Mouse (Mus musculus) embryonic facial prominence, embryonic 14.5 days (tissue): ENCODE results near the gene Sugp1. TPM values are rescaled to one million over a fixed set of nuclear protein-coding genes. Genes with fewer than 3 reads are reported as not detected.
A peak's percentile ranks its signal among the peaks of the same experiment; 100 is the strongest.
"Not testable (repeated sequence)": the region's sequence is repeated elsewhere in the genome, so short reads cannot be mapped to it uniquely, and the experiment has no call there.

Experiments
- ATAC-seq: fragments of 200-750 bp; cut with Nextera tagmentation; 2 replicates; pipeline ENCODE4 v1.8.0; 2017; ENCODE audit warnings: low read depth, moderate number of reproducible peaks, moderate TSS enrichment
- DNase-seq: peaks from one replicate; pipeline ENCODE4 v3.0.0-alpha.2; 2015; ENCODE audit warnings: low spot score
- H3K27ac ChIP-seq: fragments of 300-500 bp; sonication (generic); replicated peaks from 2 replicates; pipeline ENCODE4 v1.5.1; 2014; ENCODE audit warnings: low read depth, mild to moderate bottlenecking, low read length, moderate library complexity
- H3K27me3 ChIP-seq: fragments of 300-500 bp; sonication (generic); replicated peaks from 2 replicates; pipeline ENCODE4 v1.6.1; 2014; ENCODE audit warnings: low read length; ENCODE audit not compliant: control insufficient read depth, insufficient read depth
- H3K36me3 ChIP-seq: fragments of 300-500 bp; sonication (generic); 2 replicates; pipeline ENCODE4 v1.6.1; 2014; ENCODE audit warnings: low read length, mixed read lengths; ENCODE audit not compliant: control insufficient read depth, insufficient read depth
- H3K4me1 ChIP-seq: fragments of 300-500 bp; sonication (generic); 2 replicates; pipeline ENCODE4 v1.6.1; 2014; ENCODE audit warnings: antibody characterized with exemption, low read length; ENCODE audit not compliant: control insufficient read depth, insufficient read depth
- H3K4me2 ChIP-seq: fragments of 300-500 bp; sonication (generic); 2 replicates; pipeline ENCODE4 v1.6.1; 2014; ENCODE audit warnings: low read depth, mild to moderate bottlenecking, low read length, moderate library complexity, mixed read lengths
- H3K4me3 ChIP-seq: fragments of 300-500 bp; sonication (generic); 2 replicates; pipeline ENCODE4 v1.5.1; 2014; ENCODE audit warnings: low read depth, mild to moderate bottlenecking, low read length
- H3K9ac ChIP-seq: fragments of 300-500 bp; sonication (generic); 2 replicates; pipeline ENCODE4 v1.6.1; 2014; ENCODE audit warnings: low read depth, mild to moderate bottlenecking, low read length, moderate library complexity, mixed read lengths
- H3K9me3 ChIP-seq: fragments of 300-500 bp; sonication (generic); 2 replicates; pipeline ENCODE4 v1.6.1; 2016; ENCODE audit warnings: low read length; ENCODE audit not compliant: control insufficient read depth
- WGBS: fragments of 180-500 bp; shearing (Covaris S2); extraction: QIAGEN DNeasy Blood & Tissue Kit; methylation state at CpG from one replicate; pipeline ENCODE4 v1.1.7; 2014; 5-methylcytosine and 5-hydroxymethylcytosine counted together
- polyA plus RNA-seq: library from polyadenylated mRNA; unstranded; fragments of >200 nt; fragmentation: Nextera tagmentation; extraction: Ambion mirVana; gene quantifications from 2 replicates; pipeline ENCODE4 v1.2.1, GENCODE M21; 2014

Sugp1 gene
- polyA plus RNA-seq, 1 experiment from 2014 or later, result 25.1 TPM

- no peaks in the 10 kb centered on the region for H3K27me3 ChIP-seq
- no peak overlapping the region for H3K9ac ChIP-seq
- peak overlapping the region; percentile 57; the same call in 1 of the 2 replicates for H3K27ac ChIP-seq
- no peaks in the 10 kb centered on the region for H3K9me3 ChIP-seq
- H3K4me1 ChIP-seq, result no peaks in the 10 kb centered on the region
- no peaks in the 10 kb centered on the region for H3K36me3 ChIP-seq
- peak overlapping the region; percentile 50 for H3K4me2 ChIP-seq
- WGBS, result 2% methylated on average over 16 of the region's 16 CpGs
- DNase-seq, result peak; percentile 90
- peak; percentile 64 for ATAC-seq
- peak overlapping the region; percentile 13; the same call in 1 of the 2 replicates for H3K4me3 ChIP-seq
Measured at GRCm38 (mm10) chr8:70001176-70001891, 41.3 kb upstream of the Sugp1 start.

DNA sequence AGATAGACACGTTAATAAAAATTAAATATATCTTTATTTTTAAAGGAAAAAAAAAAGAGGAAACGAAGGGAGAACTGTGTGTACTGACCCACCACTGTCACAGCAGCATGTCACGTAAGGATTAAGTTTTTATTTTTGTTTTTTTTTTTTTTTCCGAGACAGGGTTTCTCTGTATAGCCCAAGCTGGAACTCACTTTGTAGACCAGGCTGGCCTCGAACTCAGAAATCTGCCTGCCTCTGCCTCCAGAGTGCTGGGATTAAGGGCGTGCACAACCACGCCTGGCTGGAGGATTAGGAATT lies 40.8 kb upstream of the Sugp1 start:
- H3K36me3 ChIP-seq, H3K27ac ChIP-seq, ATAC-seq, H3K9me3 ChIP-seq, H3K9ac ChIP-seq, H3K4me1 ChIP-seq, H3K27me3 ChIP-seq, DNase-seq, H3K4me3 ChIP-seq: not testable (repeated sequence)
- H3K4me2 ChIP-seq, result peak overlapping the region; percentile 50; the same call in 1 of the 2 replicates
- WGBS, result 41% methylated on average over 7 of the region's 7 CpGs

DNA sequence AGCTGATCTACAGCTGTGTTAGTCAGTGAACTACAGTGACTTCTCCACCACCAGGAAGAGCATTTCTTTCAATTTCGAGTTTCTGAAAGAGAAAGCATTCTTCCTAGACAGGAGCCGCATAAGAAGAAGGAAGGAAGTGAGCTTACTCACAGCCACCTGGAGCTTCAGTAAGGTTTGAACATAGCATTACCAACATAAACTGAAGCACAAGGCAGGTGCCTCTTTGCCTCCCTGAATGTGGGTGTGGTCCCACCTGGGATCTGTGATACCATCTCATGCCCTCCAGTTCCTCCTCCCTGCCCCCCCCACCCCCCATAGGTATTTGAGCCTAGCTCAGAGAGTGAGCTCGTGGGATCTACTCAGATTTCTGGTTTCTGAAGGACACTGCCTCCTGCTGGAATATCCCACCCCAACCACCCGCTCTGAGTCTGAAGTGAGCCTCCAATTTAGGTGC lies 39.4 kb upstream of the Sugp1 start:
- no peak for DNase-seq
- H3K27me3 ChIP-seq, result no peaks in the 10 kb centered on the region
- H3K9ac ChIP-seq, result no peak overlapping the region
- no peaks in the 10 kb centered on the region for H3K36me3 ChIP-seq
- H3K4me1 ChIP-seq, result no peaks in the 10 kb centered on the region
- ATAC-seq, result no peak
- no peak overlapping the region for H3K4me2 ChIP-seq
- H3K27ac ChIP-seq, result no peak overlapping the region
- no peaks in the 10 kb centered on the region for H3K9me3 ChIP-seq
- WGBS, result 52% methylated on average over 4 of the region's 4 CpGs
- H3K4me3 ChIP-seq, result no peak overlapping the region

DNA sequence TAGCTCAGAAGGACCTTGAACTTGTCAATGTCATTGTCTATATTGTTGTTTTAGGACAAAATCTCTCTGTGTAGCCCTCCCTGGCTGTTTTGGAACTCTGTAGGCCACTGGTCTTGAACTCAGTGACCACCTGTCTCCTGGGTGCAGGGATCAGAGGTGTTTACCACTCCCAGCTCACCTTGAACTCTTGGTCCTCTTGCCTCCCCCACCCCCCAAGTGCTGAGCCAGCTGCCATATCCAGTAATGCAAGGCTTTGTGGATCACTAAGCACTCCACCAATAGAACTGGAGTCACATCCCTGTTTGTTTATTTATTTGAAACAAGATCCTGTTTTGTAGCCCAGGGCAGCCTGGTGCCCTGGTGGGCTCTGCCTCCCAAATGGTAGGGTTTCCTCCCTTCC lies 38.3 kb upstream of the Sugp1 start:
- Histone ChIP-seq H3K4me1 (no peaks in the 10 kb centered on the region), H3K9me3 (no peaks in the 10 kb centered on the region), H3K27ac (no peak overlapping the region), H3K4me3 (no peak overlapping the region), H3K4me2 (no peak overlapping the region), H3K36me3 (no peaks in the 10 kb centered on the region), H3K9ac (no peak overlapping the region), H3K27me3 (no peaks in the 10 kb centered on the region)
- ATAC-seq (no peak), DNase-seq (no peak)

- WGBS, result 51% methylated on average over 2 of the region's 2 CpGs
- no peak overlapping the region for H3K4me2 ChIP-seq
- H3K36me3 ChIP-seq, result no peaks in the 10 kb centered on the region
- ATAC-seq (no peak), DNase-seq (no peak)
- H3K9me3 ChIP-seq, result no peaks in the 10 kb centered on the region
- no peak overlapping the region for H3K4me3 ChIP-seq
- H3K9ac ChIP-seq, result no peak overlapping the region
- no peak overlapping the region for H3K27ac ChIP-seq
- no peaks in the 10 kb centered on the region for H3K27me3 ChIP-seq
- no peaks in the 10 kb centered on the region for H3K4me1 ChIP-seq
Measured at GRCm38 (mm10) chr8:70005178-70005577, 37.4 kb upstream of the Sugp1 start.

DNA sequence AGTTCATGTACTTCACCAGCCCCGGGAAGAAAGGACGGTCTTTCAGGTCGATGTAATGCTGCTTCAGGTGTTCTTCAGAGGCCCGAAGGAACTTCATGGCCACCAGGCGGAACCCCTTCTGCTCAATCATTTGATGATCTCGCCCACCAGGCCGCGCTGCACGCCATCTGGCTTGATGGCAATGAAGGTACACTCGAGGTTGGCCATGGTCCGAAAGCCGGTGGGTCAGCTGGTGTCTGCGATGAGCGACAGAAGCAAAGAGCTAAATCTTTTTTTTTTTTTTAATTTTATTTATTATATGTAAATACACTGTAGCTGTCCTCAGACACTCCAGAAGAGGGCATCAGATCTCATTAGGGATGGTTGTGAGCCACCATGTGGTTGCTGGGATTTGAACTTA lies 31.8 kb upstream of the Sugp1 start:
- H3K9me3 ChIP-seq, H3K4me3 ChIP-seq, H3K4me2 ChIP-seq, DNase-seq, H3K4me1 ChIP-seq, H3K36me3 ChIP-seq, H3K9ac ChIP-seq, ATAC-seq, H3K27me3 ChIP-seq, H3K27ac ChIP-seq: not testable (repeated sequence)
- 90% methylated on average over 14 of the region's 14 CpGs for WGBS

- DNase-seq (no peak), ATAC-seq (no peak)
- 81% methylated on average over 3 of the region's 3 CpGs for WGBS
Measured at GRCm38 (mm10) chr8:70012350-70012749, 30.3 kb upstream of the Sugp1 start.

DNA sequence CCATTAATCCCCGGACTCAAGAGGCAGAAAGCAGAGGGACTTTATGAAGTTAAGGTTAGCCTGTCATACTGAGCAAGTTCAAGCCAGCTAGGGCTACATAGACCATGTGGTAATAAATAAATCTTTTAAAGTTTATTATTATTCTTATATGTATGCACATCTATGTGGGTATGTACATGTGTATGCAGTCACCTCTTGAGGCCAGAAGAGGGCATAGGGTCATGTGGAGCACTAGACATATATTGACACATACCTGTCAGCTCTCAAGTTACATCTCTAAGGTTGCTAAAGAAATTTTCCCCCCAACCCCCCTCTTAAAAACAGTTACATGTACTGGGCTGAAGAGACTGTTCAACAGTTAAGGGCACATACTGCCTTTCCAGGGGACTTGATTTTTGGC lies 29.9 kb upstream of the Sugp1 start:
- no peaks in the 10 kb centered on the region for H3K9me3 ChIP-seq
- no peak overlapping the region for H3K27ac ChIP-seq
- H3K4me2 ChIP-seq, result no peak overlapping the region
- H3K4me3 ChIP-seq, result no peak overlapping the region
- WGBS, result 89% methylated on average over 1 of the region's 1 CpGs
- no peaks in the 10 kb centered on the region for H3K27me3 ChIP-seq
- no peaks in the 10 kb centered on the region for H3K4me1 ChIP-seq
- DNase-seq (no peak), ATAC-seq (0 out of 2 replicates have a peak, but pooled peaks have one; percentile 30)
- no peak overlapping the region for H3K9ac ChIP-seq
- peaks cover 20% of the 10 kb centered on the region for H3K36me3 ChIP-seq

More at GRCm38 (mm10) chr8:70012350-70012749, 30.3 kb upstream of the Sugp1 start:
- Histone ChIP-seq H3K9ac (no peak overlapping the region), H3K9me3 (no peaks in the 10 kb centered on the region), H3K27me3 (no peaks in the 10 kb centered on the region), H3K4me1 (no peaks in the 10 kb centered on the region), H3K4me3 (no peak overlapping the region), H3K4me2 (no peak overlapping the region), H3K27ac (no peak overlapping the region), H3K36me3 (peaks cover 16% of the 10 kb centered on the region)

- no peak overlapping the region for H3K9ac ChIP-seq
- 67% methylated on average over 1 of the region's 1 CpGs for WGBS
- H3K27ac ChIP-seq, result no peak overlapping the region
- H3K4me3 ChIP-seq, result no peak overlapping the region
- H3K4me1 ChIP-seq, result no peaks in the 10 kb centered on the region
- ATAC-seq (peak; percentile 19; the same call in 1 of the 2 replicates), DNase-seq (no peak)
- H3K4me2 ChIP-seq, result no peak overlapping the region
- H3K27me3 ChIP-seq, result no peaks in the 10 kb centered on the region
- no peaks in the 10 kb centered on the region for H3K9me3 ChIP-seq
- H3K36me3 ChIP-seq, result peaks cover 42% of the 10 kb centered on the region
Measured at GRCm38 (mm10) chr8:70015017-70015416, 27.6 kb upstream of the Sugp1 start.
